Mouse (Mus musculus): ENCODE data around the gene Psg22. TPM values are rescaled to one million over a fixed set of nuclear protein-coding genes. Genes with fewer than 3 reads are reported as not detected.
"Not testable (repeated sequence)": the region's sequence is repeated elsewhere in the genome, so short reads cannot be mapped to it uniquely, and the experiment has no call there.

The Psg22 gene
- polyA plus RNA-seq, 1 experiment: not detected

DNA sequence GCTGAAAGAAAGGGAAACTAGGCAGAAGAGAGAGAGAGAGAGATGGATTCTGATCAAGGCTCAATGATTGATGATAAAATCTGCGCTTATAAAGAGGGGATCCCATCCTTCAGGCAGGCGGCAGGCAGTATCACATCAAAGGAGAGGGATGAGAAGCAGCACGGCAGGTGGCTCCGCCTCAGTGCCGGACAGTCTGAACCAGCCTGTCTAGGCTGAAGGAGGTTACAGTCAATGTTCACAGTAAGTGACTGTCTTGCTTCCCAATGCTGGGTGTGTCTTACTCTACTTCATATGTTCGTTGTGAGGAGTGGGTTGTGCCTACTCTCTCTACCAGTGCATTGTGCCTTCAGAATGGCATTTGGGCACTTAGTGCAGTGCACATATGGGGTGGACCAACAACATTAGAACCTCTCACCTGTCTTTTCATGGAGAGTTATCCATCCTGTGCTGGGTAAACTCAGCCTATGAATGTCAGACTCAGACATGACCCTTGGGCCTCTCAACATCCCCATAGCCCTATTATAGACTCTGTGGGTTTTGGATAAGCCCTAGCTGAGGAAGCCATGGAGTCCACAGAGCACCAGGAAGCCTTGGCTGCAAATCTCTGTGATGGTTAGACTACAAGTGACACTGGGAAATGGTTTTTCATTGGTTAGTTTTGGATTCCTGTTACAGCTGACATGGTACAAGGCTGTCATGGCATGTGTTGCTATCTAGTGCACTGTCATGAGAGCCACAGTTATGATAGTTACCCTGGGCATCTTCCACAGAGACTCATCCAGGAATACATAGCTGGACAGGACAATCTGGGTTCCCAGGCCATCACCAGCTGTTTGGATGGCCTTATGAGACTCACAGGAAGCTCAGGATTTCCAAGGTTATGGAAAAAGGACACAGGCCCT, 31.4 kb downstream of the Psg22 start:
- Histone ChIP-seq H3K4me2 (ENCODE audit: low read depth) (no peak overlapping the region), H3K27me3 (ENCODE audit: control insufficient read depth, insufficient read depth, insufficient read length) (no peaks in the 10 kb centered on the region), H3K79me2 (ENCODE audit: control insufficient read depth, insufficient read depth) (no peaks in the 10 kb centered on the region), H3K4me3 (no peak overlapping the region), H3K36me3 (ENCODE audit: control insufficient read depth, insufficient read depth) (no peaks in the 10 kb centered on the region), H3ac (ENCODE audit: control insufficient read depth, insufficient read length) (no peak overlapping the region)
- no peak for TF ChIP-seq TCF3 (IDR thresholded peaks at IDR 0.05; ENCODE audit: insufficient read length, low read depth)
- TF ChIP-seq SRF (IDR thresholded peaks at IDR 0.05; ENCODE audit: control insufficient read depth, insufficient read length, low read depth): no peak
- TF ChIP-seq MYOD1 (IDR thresholded peaks at IDR 0.05; ENCODE audit: control insufficient read depth in 1 of 3, insufficient read length in 2 of 3, low read depth in 2 of 3): no peak
- no peak for TF ChIP-seq TCF12 (IDR thresholded peaks at IDR 0.05; ENCODE audit: insufficient read depth, poor library complexity, severe bottlenecking)
- TF ChIP-seq MAX (IDR thresholded peaks at IDR 0.05; ENCODE audit: low read depth): no peak
- no peak for TF ChIP-seq MYOG (IDR thresholded peaks at IDR 0.05; ENCODE audit: control insufficient read depth in 1 of 3, insufficient read depth in 1 of 3, insufficient read length in 2 of 3, low read depth in 2 of 3)
- no peak for TF ChIP-seq E2F4 (IDR thresholded peaks at IDR 0.05; ENCODE audit: insufficient read depth)
- no peak for TF ChIP-seq USF1 (IDR thresholded peaks at IDR 0.05; ENCODE audit: low read depth)
- no peak for TF ChIP-seq POLR2AphosphoS2 (IDR thresholded peaks at IDR 0.05; ENCODE audit: insufficient read length, low read depth)
- no peak for TF ChIP-seq CEBPB (IDR thresholded peaks at IDR 0.05; ENCODE audit: insufficient read depth, poor library complexity, severe bottlenecking)
- TF ChIP-seq POLR2A (IDR thresholded peaks at IDR 0.05; ENCODE audit: insufficient read length, low read depth): no peak
- no peak for TF ChIP-seq REST (IDR thresholded peaks at IDR 0.05; ENCODE audit: insufficient read depth, insufficient read length)

DNA sequence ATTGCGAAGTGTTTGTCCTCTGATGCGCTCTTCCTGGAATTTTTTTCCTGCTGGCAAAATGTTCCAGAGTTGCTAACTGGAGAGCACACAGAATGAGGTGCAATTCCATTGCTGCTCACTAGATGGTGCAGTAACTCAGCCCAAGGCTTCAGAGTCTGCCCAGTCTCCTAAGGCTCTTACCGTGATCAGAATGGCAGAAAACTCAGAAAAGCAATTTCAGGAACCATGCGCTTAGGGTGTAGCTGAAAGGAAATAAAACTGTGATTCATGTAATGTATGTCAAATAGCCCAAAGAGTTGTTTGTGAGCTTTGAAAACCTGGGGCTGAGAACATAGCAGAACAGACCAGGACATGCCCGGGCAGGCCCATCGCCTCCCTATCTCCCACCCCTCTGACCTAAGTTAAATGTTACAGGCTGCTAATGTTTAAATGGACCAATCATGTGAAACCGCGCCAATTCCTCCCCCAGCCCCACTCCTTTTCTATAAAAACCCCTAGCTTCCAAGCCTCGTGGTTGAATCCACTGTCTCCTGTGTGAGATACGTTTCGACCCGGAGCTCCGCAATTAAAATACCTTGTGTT, 32.1 kb downstream of the Psg22 start:
- not testable (repeated sequence) for H3K79me2 ChIP-seq (ENCODE audit: control insufficient read depth, insufficient read depth); H3K4me2 ChIP-seq (ENCODE audit: low read depth); H3K36me3 ChIP-seq (ENCODE audit: control insufficient read depth, insufficient read depth); H3K27me3 ChIP-seq (ENCODE audit: control insufficient read depth, insufficient read depth, insufficient read length); H3ac ChIP-seq (ENCODE audit: control insufficient read depth, insufficient read length); H3K4me3 ChIP-seq

DNA sequence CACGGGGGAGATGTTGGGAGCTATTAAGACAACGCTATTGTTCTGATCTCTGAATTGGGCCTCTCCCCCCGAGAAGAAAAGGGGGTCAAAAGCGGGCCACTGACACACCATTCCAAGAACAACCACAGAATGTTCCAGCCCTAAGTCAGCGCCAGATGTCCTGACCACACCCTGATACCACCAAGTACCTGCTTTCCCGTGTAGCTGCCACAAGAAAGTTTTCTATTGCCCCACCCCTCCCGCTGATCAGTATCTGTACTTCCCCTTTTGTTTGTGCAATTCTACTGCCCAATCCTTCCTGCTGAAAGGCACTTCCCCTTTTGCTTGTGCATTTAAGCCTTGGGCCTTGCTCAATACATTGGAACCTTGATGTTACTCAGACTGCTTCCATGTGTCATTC, 42.3 kb downstream of the Psg22 start:
- not testable (repeated sequence) for H3K27me3 ChIP-seq (ENCODE audit: control insufficient read depth, insufficient read depth, insufficient read length); H3K4me2 ChIP-seq (ENCODE audit: low read depth)

DNA sequence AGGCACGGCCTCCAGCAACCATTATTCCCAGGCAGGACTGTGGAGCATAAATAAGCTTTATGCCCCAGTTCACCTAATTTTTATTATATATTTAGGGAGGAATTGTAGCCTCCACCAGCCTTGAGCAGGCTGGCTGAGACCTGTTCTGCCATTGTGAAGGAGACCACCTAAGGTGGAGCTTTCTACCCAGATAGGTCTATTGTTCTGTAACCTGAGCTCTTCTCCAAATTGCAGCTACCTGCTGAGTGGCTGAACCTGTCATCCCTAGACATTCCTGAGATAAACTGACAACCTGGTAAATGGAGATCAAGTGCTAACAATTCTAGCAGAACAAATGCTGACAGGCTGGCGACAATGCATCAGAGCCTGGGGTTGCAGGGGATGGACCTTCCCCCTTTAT, 45.0 kb downstream of the Psg22 start:
- H3K27me3 ChIP-seq (ENCODE audit: control insufficient read depth, insufficient read depth, insufficient read length); H3K36me3 ChIP-seq (ENCODE audit: control insufficient read depth, insufficient read depth); H3K4me2 ChIP-seq (ENCODE audit: low read depth); H3K4me3 ChIP-seq; H3K79me2 ChIP-seq (ENCODE audit: control insufficient read depth, insufficient read depth); H3ac ChIP-seq (ENCODE audit: control insufficient read depth, insufficient read length): not testable (repeated sequence)

More for the DNA sequence above, 42.3 kb downstream of the Psg22 start:
- not testable (repeated sequence) for H3ac ChIP-seq (ENCODE audit: control insufficient read depth, insufficient read length); H3K79me2 ChIP-seq (ENCODE audit: control insufficient read depth, insufficient read depth); H3K36me3 ChIP-seq (ENCODE audit: control insufficient read depth, insufficient read depth); H3K4me3 ChIP-seq

Other genes with a start within 250 kb of the Psg22 start
- gene Psg26, start 233.9 kb upstream of the Psg22 start, polyA plus RNA-seq (2012; fragmentation: generic; extraction: Trizol): 0.16 TPM
- not detected for gene Psg25, start 185.8 kb upstream of the Psg22 start, polyA plus RNA-seq (2012; fragmentation: generic; extraction: Trizol)
- not detected for gene Psg27, start 150.8 kb upstream of the Psg22 start, polyA plus RNA-seq (2012; fragmentation: generic; extraction: Trizol)
- gene Psg23, start 101.6 kb upstream of the Psg22 start, polyA plus RNA-seq (2012; fragmentation: generic; extraction: Trizol): not detected
- gene Psg21, start 61.4 kb upstream of the Psg22 start, polyA plus RNA-seq (2012; fragmentation: generic; extraction: Trizol): not detected
- gene Psg20, start 31.9 kb upstream of the Psg22 start, polyA plus RNA-seq (2012; fragmentation: generic; extraction: Trizol): not detected
- not detected for gene Psg19, start 80.4 kb downstream of the Psg22 start, polyA plus RNA-seq (2012; fragmentation: generic; extraction: Trizol)
- gene Psg17, start 103.5 kb downstream of the Psg22 start, polyA plus RNA-seq (2012; fragmentation: generic; extraction: Trizol): 0.01 TPM
- 0.24 TPM for gene Mill2, start 121.9 kb downstream of the Psg22 start, polyA plus RNA-seq (2012; fragmentation: generic; extraction: Trizol)
- not detected for gene Pglyrp1, start 153.2 kb downstream of the Psg22 start, polyA plus RNA-seq (2012; fragmentation: generic; extraction: Trizol)
- gene Ccdc61, start 192.3 kb downstream of the Psg22 start, polyA plus RNA-seq (2012; fragmentation: generic; extraction: Trizol): 7.7 TPM
- gene Nova2, start 207.8 kb downstream of the Psg22 start, polyA plus RNA-seq (2012; fragmentation: generic; extraction: Trizol): 0.06 TPM